Mouse (Mus musculus) lung, postnatal 4 days (tissue): Measurements from ENCODE around the gene Arhgap27.
"Not testable (repeated sequence)": the region's sequence is repeated elsewhere in the genome, so short reads cannot be mapped to it uniquely, and the experiment has no call there.

Experiments used
- DNase-seq, 2 experiments: peaks; one replicate each; pipeline ENCODE4 v3.0.0; 2021

Gene Arhgap27

DNA sequence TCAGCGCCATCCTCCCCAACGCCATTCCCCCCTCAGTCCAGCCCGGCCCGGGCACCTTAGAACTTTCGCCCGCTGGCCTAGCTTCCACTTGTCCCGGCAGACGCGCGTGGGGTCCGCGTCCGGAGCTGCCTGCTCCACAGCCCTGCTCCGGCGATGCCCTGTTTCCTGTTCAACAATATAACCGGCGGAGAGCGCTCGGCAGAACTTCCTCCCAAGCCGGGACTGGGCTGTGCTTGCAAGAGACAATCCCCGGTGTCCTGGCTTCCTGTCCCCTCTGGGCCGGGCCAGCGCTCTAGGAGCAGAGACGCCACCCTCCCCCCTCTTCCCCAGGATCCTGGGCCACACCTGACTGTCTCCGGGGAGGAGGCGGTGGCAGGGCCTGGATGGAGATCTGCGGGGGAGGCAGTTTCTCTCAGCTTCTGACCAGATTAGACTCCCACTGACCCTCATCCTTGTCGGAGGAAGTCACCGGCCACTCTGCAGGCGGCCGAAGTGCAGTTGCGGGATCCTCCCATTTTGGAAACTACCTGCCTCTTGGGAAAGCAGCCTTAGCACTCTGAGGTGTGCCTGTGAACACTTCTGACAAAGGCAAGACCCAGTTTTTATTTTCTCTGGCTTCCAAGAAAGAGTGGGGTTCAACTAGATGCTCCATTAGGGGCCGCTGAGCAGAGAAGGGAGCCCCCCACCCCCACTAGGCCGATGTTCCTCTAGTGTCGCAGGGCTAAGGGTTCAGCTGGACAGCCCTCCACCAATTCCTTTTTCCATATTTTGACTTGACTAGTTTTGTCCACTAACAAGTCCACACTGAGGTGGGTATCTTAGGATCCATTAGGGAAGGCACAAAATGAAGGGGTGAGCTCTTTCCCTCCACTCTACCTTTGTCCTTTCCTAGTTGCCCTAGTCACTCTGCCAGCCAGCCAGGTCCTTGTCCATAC, at the start of gene Arhgap27:
TSS of gene Arhgap27 (minus strand) at position 479 of the 935 bp plus-strand sequence.
- DNase-seq = peak; percentile 87 to 92

DNA sequence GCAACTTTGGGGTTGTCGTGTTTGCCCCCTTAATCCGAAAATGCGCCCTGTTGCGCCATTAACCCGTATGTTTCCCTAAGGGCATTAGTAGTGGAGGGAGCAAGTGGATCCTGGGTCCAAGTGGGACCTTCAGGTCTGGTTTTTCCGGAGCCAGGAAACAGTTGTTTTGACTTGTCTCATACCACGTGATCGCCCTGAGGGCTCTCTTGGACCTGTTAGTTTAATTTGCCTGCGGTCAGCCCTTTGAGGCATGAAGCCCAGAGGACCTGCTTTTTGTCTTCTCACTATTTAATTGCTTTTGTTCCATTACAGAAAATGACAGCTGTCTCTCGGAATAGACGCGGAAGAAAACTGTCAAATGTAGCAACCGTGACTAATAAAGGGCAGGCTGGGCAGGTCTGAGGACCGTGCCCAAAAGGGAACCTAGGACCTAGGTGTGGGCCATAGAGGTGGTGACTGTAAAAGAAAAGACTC, 49.5 kb upstream of the Arhgap27 start:
- peak in 1 of 2 experiments; percentile 50 for DNase-seq

DNA sequence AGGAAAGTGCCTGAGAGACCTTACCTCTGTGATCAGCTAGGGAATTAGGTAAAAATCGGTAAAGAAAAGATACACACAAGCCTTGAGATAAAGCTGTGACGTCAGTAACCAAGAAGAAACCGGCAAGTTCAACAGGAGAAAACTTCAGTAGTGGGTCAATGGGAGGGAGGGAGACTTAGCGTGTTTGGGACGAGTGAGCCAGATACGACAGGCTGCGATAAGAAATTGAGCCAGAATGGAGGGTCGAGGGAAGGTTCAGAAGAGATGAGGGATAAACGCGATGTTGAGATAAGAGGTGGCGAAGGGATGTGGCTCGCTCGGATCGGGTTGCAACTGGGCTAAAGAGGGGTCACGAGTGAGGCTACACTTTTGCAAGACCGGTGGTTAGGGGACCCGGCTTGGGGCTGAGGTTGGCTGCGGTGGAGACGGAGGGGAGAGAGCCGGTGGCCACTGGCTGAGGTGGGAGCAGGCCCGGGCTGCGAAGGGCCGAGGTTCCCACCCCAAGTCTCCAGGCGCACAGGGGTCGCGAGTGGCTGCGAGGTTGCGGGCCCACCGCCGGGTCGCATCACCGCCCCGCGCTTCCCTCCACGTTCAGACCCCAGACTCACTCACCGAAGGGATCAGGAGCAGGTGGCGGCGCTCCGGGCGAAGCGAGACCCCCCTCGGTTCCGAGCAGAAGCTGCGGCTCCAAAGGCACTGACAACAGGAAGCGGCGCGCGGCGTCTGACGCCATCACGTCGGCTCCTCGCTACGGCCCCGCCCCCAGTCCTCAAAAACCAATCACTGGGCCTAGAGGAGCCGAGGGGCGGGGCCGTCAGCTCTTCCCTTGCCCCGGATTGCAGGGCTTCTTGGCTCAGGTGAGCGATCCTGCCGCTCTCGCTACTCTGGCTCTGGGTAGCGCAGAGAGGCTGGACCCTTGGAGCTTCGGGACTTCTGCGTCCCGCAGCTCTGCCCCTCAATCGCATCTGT, 48.8 kb upstream of the Arhgap27 start, which contains the start of gene Plekhm1:
TSS of gene Plekhm1 (minus strand) at position 707 of the 969 bp plus-strand sequence.
- DNase-seq = peak; percentile 96

DNA sequence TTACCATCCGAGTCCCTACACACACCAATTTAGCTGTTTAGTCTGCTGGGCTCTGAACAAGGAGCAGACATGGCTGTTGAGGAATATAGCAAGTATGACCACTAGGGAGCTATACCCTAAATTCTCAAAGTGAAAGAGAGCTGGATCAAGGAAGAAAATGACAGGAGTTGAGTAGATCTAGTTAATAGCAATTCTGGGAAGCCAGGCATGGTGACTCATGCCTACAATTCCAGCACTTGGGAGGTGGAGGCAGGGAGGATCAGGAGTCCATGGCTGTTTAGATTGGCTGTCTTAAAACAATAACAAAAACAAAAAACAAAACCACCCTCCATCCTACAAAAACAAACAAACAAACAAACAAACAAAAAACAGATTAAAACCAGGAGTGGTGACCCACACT, 47.8 kb upstream of the Arhgap27 start:
- DNase-seq = no peak

DNA sequence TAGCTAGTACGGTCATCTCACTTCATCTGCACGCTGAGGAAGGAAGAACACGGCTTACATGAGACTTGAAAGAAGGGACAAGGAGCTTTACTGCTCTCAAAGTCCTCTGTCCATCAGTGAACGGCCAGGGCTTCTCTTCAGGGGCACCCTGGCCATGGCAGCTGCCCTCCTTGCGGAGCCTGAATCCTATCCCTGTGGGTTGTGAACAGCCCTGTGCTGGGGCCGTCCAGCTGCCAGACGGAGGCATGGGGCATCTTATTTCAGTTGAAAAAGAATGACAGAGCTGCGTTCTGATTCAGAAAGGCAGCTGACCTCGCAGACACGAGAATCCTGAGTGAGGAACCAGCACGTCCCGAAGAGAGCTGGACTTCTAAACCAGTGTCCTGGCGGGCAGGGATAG, 45.4 kb upstream of the Arhgap27 start:
- DNase-seq = no peak

DNA sequence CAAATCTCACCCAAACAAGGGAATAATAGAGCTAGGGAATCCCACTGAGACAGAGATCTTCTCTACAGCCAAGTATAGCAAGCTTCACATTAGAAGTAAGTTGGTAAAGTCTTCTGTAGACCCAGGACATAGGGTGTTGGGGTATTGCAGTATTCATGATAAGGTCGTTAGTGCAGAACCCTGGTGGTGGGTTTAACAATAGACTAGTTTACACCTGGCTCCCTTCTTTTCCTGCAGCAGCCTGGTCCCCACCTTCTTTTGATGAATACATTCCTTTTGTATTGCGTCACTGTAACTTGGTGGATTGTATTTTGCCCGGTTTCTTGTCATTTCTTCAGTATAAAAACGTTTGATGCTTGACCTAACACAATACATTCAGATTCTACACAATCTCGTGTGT, 43.6 kb upstream of the Arhgap27 start:
- not testable (repeated sequence) for DNase-seq

DNA sequence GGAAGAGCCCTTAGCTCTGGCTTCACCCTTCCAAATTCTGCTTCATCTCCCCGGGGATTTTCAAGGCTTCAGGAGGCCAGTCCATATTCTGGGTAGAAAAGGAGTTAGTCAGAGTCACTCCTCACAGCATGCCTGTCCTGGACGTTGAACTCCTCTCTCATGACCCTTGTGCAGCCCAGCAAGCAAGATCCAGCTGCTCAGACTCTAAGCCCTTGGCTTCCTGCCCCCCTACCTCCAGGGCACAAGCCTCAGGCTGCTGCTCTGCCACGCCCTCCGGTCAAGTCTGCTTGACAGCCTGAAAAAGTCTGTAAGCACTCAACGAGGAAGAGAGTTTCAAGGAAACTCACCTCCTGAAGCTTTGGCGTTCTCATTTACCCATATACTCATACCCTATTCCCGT, 43.1 kb upstream of the Arhgap27 start:
- DNase-seq = peak; percentile 44 to 76

DNA sequence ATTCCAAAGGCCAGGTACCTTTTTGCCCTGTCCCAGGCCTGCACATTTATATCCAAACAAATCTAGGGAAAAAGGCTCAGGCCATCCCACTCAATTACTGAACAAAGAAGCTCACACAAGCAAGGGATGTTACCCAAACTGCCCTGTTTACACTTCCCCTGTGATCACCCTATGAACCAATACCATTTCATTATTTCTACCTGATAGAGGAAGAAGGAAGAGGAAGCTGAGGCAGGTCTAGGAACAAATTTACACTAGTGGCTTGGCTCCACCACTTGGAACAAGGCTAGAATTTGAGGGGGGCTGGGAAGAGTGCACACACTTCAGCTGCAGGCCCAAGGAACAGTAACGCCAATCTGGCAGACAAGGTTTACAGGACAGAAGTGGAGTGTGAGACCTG, 42.3 kb upstream of the Arhgap27 start:
- no peak for DNase-seq

DNA sequence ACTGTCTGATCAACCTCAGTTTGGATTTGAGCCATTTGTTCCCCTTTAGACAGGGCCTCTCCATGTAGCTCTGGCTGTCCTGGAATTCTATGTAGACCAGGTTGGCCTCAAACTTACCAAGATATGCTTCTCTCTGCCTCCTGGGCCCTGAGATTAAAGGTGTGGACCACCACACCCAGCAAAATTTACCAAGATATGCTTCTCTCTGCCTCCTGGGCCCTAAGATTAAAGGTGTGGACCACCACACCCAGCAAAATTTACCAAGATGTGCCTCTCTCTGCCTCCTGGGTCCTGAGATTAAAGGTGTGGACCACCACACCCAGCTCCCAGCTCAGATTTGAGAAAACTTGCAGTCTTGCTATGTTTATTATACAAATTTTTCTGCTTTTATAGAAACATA, 41.1 kb upstream of the Arhgap27 start:
- DNase-seq = no peak

DNA sequence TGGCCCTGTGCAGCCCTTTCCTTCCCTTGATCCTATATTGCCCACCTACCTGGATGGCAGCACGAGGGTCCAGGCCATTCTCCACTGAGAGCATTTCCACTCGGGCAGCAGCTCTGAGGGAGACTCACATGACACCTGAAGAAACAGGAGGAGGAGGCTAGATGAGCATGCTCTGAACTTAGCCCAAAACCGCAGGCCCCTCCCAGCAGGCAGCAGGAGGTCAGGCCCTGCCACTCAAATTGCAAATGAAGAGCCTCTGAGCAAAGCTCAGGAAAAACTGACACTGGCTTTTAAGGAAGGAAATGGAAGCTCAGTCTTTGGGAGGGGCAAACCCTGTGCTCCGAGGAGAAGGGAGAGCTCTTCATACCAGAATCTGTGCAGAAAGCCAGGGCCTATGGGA, 40.3 kb upstream of the Arhgap27 start:
- DNase-seq = peak; percentile 32 to 40

DNA sequence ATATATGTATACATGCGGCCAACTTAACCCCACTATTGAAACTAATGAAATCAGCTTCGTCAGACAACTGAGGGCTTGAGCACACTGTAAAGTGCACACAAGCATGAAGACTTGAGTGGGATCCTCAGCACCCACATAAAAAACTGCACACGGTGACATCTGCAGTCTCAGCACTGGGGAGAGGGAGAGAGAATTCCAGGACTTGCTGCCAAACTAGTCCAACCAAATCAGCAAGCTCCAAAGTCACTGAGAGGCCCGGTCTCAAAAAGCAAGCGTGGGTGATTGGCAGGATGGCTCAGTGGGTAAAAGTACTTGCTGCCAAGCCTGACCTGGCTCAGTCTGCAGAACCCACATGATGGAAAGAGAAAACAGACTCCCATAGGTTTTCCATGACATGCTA, 39.2 kb upstream of the Arhgap27 start:
- DNase-seq = no peak

DNA sequence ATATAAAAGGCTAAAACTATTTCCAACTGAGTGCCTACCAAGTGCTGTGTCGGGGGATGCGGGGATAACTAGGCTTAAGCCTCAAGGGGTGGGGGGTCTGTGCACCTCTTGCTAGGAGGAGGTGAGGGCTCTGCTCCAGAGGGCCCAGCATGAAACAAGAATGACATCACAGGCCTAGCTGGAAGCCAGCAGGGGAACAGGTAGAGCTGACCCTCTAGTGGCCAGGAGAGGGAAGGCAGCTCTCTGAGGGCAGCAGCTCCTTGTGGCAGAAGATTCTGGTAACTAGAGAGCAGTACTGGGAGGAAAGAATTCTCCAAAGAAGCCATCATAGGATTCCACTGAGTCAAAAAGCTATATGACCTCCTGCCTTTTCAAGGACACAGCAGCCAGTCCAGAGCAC, 38.7 kb upstream of the Arhgap27 start:
- DNase-seq = peak; percentile 70 to 79

DNA sequence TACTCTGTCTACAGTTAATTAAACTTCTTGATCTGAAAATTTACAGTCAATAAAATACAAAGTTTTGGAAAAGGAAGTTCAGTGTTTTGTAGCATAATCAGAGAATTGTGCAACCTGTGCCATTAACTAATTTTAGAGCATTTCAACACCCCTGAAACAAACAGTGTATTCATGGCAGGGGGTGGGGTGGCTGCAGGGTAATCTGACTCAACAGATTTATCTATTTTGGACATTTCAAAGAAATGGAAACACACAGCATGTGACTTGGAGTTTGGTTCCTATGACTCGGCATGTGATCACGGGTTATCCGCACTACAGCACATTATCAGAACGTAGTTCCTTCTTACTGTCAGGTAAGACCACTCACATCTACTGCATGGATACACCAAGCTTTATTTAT, 36.5 kb upstream of the Arhgap27 start:
- no peak for DNase-seq

DNA sequence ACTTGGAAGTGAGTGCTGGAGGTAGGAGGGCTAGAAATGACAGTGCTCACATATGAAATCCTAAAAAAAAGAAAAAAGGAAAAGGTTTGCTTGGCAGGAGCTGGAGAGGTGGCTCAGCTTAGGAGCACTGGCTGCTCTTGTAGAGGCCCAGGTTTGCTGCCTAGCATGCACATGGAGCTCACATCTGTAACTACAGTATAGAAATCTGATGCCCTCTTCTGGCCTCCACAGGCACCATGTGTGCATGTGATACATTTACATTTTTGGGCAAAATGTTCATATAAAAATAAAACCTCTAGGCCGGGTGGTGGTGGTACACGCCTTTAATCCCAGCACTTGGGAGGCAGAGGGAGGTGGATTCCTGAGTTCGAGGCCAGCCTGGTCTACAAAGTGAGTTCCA, 35.6 kb upstream of the Arhgap27 start:
- DNase-seq = peak in 1 of 2 experiments; percentile 33

DNA sequence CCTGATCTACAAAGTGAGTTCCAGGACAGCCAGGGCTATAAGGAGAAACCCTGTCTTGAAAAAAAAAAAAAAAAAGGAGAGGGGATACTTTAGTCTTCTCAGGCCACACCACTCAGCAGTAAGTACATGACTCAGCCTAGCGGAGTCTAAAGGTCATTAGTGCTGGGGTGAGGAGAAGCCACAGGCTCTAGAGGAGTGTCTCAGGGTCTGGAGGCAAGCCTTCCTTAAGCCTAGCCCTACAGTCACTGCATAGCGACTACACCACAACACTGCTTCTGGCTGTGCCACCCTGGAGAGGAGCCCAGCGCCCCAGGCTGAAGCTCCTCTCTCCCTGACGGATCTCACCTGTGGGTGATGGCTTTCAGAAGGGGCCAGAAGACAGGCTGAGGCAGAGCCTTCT, 33.2 kb upstream of the Arhgap27 start:
- no peak for DNase-seq

DNA sequence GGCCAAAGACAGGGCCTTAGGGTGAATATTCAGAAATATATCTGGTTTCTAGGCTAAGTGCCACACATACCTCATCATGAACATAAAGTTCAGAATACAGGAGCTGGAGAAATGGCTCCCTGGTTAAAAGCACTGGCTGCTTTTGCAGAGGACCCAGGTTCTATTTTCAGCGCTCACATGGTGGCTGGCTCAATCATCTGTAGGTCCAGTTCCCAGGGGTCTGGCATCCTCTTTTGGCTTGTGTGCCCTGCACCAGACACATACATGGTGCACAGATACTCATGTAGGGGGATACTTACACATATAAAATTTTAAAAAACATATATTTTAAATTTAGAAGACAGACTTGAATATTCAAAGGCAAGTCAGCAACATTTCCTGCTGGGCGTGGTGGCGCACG, 32.7 kb upstream of the Arhgap27 start:
- no peak for DNase-seq

DNA sequence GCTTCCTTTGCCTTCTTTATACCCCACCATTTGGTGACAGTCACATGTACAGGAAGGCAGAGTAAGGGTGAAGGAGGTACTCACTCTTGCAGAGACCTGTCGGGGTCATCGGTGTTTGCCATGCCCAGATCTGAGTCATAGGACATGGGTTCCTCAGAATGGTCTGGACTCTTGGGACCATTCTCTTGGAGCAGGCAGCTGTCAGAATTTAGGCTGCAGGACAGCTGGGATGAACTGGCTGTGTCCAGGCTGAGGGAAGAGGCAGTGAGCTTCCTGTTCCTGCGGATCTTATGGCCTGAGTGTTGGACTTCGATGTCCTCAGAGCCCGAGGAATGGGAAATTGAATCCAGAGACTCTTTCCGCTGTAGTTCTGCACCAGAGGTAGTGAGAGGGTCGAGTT, 31.1 kb upstream of the Arhgap27 start:
- no peak for DNase-seq

DNA sequence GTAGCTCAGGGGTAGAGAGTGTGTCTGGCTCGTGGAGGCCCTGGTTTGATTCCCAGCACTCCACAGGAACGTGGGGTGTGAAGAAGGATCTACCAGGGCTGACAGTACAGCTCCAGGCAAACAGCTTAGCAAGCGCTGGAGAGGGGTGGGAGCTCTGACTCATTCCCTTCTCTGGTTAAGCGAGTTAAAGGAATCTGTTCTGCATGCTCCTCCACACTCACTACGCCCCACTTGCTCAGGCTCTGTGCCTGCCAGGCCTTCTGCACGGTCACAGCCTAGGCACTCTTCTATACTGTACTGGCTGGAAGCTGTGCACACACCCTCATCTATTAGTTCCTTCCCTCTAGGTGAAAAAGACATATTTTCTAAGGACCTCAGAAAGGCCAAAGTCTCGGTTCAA, 30.5 kb upstream of the Arhgap27 start:
- no peak for DNase-seq

DNA sequence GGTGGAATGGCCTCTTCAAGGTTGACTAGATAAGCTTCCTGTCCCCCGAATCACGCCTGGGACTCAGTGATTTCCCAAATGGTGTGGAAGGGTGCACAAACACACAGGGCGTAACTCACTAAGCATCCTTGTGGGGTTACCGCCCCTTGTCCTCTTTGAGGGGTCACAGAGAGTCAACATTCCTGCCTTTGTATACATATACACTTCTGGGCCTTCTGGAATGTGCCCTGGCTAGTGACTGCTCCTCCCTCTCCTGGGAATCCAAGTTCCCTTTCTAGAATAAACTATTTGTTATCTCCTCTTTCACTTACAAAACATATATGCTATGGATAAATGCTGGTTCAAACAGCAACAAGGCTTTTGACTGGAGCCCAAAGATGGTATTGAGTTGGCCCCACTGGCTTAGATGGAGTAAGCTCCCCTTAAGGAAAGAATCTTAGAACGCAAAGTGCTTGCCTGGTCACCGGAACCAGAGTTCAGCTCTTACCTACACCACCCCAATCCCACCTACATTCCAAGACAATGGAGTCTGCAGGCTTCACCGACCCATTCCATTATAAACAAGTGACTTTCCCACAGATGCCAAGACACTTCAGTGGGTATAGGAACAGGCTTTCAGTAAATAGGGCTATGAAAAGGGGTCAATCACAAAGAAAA, 24.5 kb upstream of the Arhgap27 start:
- DNase-seq = peak in 1 of 2 experiments; percentile 68

DNA sequence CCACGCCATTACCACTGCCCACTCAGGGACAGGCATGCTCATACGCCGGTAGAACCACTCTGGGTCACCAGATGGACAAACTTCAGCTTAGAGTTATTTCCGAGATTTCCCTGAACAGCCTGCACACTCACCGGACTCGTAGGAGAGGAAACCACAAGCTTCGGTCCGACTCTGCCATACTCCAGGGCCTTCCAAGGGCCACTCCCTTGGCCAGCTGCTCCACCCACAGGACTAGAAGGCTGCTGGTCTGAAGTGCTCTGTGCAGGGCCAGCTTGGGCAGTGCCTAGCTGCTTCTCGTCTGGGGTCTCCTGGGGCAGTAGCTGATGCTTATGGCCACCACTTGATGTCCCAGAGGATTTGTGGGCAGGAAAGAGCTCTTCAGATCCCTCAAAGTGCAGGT, 23.3 kb upstream of the Arhgap27 start:
- peak; percentile 55 to 83 for DNase-seq

DNA sequence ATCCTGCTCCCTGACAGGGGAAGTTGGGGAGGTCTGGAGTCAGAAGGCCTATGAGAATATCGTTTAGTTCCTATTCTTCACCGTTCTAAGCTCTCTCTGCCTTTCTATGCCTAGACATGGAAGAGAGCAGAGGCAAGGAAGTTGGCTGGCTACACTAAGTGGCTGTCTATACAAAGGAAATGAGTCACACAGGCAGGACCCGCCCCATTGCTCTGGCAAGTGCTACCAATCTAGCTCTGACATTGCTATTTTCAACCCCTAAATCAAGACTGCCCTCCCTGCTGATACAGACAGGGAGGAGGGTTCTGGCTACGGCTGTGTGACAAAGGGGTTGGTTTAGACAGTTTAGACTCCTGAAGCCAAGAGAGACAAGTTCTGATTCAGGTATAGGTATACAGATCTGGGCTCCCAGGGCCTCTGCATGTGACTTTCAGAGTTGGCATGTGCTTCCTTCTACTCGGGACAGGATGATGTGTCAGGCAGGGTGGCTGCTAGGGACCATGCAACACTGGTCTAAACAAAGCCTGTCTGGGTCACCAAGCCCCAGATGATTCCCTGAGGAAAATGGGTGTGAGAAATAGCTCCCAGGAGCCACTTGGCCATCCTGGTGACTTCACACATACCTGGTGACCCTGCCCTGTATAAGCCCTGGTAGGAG, 18.6 kb upstream of the Arhgap27 start:
- peak; percentile 81 to 85 for DNase-seq

DNA sequence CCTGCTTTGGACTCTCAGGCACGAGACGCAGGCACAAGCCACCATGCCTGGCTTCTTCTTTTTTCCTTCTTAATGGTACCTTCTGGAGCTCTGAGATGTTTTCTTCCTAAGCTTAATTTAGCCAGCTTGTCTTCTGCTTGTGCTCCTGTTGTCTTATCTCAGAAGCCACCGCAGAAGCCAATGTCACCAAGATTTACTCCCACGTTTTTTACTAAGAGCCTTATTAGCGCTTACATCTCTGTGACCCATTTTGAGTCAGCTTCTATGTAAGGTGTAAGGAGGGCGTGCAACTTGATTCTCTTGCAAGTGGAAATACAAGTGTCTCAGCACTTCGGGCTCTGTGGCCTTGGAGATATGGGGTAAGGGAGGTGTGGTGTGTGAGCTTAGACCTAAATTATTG, 18.0 kb upstream of the Arhgap27 start:
- DNase-seq = no peak
